Mouse (Mus musculus): Measurements from ENCODE around the gene Frmpd1. TPM values are rescaled to one million over a fixed set of nuclear protein-coding genes. Genes with fewer than 3 reads are reported as not detected.
A peak's percentile ranks its signal among the peaks of the same experiment; 100 is the strongest.

Frmpd1 gene
- polyA plus RNA-seq (2015; fragmentation: Nextera tagmentation; extraction: Ambion mirVana): 1.4 and 1.5 TPM in 2 replicates

GRCm38 (mm10) chr4:45184521-45185330, at the start of gene Frmpd1:
Gene Frmpd1 (plus strand): TSS chr4:45184875.
- H3K27ac ChIP-seq: no peak within 1 kb of the TSS

DNA sequence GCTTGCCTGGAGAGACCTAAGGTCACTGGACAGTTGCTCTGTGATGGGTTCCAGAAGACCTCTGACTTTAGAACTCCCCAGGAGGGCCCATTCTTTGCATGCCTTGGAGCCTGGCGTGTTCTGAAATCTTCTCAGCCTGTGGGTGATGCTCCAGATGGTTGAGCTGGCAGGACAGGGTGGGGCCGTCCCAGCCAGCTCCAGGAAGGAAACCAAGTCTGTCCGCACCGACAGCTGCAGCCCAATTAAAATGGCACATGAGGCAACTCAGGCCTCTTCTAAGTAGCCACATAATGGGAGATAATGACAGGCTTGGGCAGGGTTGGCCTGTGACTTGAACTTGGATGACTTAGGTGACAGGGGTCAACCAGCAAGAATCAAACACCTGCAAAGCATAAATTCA, 47.0 kb upstream of the Frmpd1 start:
- Histone ChIP-seq H3K4me1 (peaks cover 3% of the 10 kb centered on the region), H3K9me3 (no peaks in the 10 kb centered on the region), H3K27me3 (replicated peaks) (no peaks in the 10 kb centered on the region), H3K4me2 (no peak overlapping the region), H3K4me3 (no peak overlapping the region), H3K36me3 (replicated peaks) (no peaks in the 10 kb centered on the region), H3K9ac (no peak overlapping the region), H3K27ac (no peak overlapping the region)
- no peak for ATAC-seq (replicated peaks)
- 66% methylated on average over 4 of the region's 4 CpGs for WGBS

More at GRCm38 (mm10) chr4:45184521-45185330, at the start of gene Frmpd1:
- peak within 1 kb of the TSS; percentile 99 for H3K4me2 ChIP-seq
- H3K27me3 ChIP-seq (replicated peaks): peaks cover 13% of the 10 kb centered on the region; the same call in 1 of the 2 replicates
- no peaks in the 10 kb centered on the region for H3K9me3 ChIP-seq
- WGBS: under 1% methylated on average over 72 of the region's 85 CpGs
- H3K36me3 ChIP-seq (replicated peaks): no peaks in the 10 kb centered on the region
- ATAC-seq (replicated peaks): peak; percentile 88
- peak within 1 kb of the TSS; percentile 72 for H3K4me3 ChIP-seq
- peak within 1 kb of the TSS; percentile 43 for H3K9ac ChIP-seq
- peaks cover 13% of the 10 kb centered on the region for H3K4me1 ChIP-seq

DNA sequence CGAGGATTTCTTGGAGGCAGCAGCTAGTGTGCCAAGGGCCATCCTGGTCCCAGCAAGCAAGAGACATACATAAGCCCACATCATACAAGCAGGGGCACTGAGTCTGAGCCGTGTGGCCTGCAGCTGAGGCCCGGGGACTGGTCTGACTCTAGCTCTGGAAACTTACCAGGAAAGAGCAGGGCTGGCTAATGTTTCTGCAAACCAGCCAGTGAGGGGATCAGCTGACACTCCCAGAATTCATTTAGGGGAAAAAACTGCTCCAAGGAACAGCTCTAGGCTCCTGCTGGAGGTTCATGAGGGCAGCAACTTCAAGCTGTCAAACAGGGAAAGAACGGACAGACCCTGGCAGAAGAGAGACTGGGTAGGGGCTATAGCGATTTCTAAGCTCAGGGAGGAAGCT, 42.8 kb upstream of the Frmpd1 start:
- H3K36me3 ChIP-seq (replicated peaks): no peaks in the 10 kb centered on the region
- 69% methylated on average over 5 of the region's 5 CpGs for WGBS

GRCm38 (mm10) chr4:45142411-45142810, 42.3 kb upstream of the Frmpd1 start:
- Histone ChIP-seq H3K4me1 (peaks cover 10% of the 10 kb centered on the region), H3K4me2 (peak overlapping the region; percentile 20), H3K36me3 (replicated peaks) (no peaks in the 10 kb centered on the region), H3K27me3 (replicated peaks) (no peaks in the 10 kb centered on the region), H3K9ac (no peak overlapping the region), H3K4me3 (no peak overlapping the region), H3K27ac (no peak overlapping the region), H3K9me3 (no peaks in the 10 kb centered on the region)
- 27% methylated on average over 11 of the region's 11 CpGs for WGBS
- peak; percentile 48; the same call in 1 of the 2 replicates for ATAC-seq (replicated peaks)

More for the DNA sequence above, 42.8 kb upstream of the Frmpd1 start:
- H3K9ac ChIP-seq: no peak overlapping the region
- H3K9me3 ChIP-seq: no peaks in the 10 kb centered on the region
- ATAC-seq (replicated peaks): no peak
- H3K27ac ChIP-seq: no peak overlapping the region
- peaks cover 10% of the 10 kb centered on the region for H3K4me1 ChIP-seq
- no peaks in the 10 kb centered on the region for H3K27me3 ChIP-seq (replicated peaks)
- H3K4me3 ChIP-seq: no peak overlapping the region
- H3K4me2 ChIP-seq: no peak overlapping the region

GRCm38 (mm10) chr4:45143005-45143404, 41.7 kb upstream of the Frmpd1 start:
- H3K36me3 ChIP-seq (replicated peaks): no peaks in the 10 kb centered on the region
- no peak overlapping the region for H3K27ac ChIP-seq
- H3K9me3 ChIP-seq: no peaks in the 10 kb centered on the region
- H3K9ac ChIP-seq: no peak overlapping the region
- H3K27me3 ChIP-seq (replicated peaks): no peaks in the 10 kb centered on the region
- H3K4me1 ChIP-seq: peaks cover 10% of the 10 kb centered on the region
- peak overlapping the region; percentile 20; the same call in 1 of the 2 replicates for H3K4me2 ChIP-seq
- 51% methylated on average over 8 of the region's 8 CpGs for WGBS
- ATAC-seq (replicated peaks): 0 out of 2 replicates have a peak, but pooled peaks have one; percentile 20
- H3K4me3 ChIP-seq: no peak overlapping the region

DNA sequence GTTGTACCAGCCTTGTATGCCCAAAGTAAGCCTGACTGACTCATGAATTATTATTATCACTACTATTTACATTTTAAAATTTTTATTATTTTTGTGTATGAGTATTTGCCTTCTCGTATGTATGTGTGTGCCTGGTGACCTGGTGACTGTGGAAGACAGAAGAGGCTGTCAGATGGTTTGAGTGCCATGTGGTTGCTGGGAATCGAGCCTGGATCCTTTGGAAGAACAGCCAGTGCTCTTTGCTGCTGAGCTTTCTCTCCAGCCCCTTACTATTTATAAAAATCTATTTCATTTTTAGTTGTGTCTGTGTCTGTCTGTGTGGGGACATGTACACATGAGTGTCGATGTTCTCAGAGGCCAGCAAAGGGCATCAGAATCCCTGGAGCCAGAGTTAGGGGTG, 28.2 kb upstream of the Frmpd1 start:
- Histone ChIP-seq H3K9ac (no peak overlapping the region), H3K9me3 (no peaks in the 10 kb centered on the region), H3K36me3 (replicated peaks) (no peaks in the 10 kb centered on the region), H3K27me3 (replicated peaks) (no peaks in the 10 kb centered on the region), H3K4me2 (no peak overlapping the region), H3K4me3 (no peak overlapping the region), H3K4me1 (no peaks in the 10 kb centered on the region), H3K27ac (no peak overlapping the region)
- no peak for ATAC-seq (replicated peaks)
- WGBS: 80% methylated on average over 3 of the region's 3 CpGs

DNA sequence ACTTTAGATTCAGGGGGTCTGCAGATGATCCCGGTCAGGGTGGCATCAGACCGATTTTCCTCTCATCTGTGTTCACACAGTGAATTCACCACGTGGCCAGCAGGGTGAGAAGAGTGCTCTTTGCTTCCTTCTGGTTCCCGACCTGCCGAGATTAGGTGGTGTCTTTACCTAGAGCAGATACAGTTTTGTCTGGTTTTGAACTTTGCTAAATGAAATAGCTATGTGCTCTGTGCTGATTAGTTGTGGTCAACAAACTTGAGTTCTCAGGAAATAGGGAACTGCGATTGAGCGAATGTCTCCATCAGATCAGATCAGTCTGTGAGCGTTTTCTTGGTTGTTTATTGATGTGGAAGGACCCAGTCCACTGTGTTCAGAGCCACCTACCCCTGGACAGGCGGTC, 26.1 kb upstream of the Frmpd1 start:
- no peak overlapping the region for H3K27ac ChIP-seq
- no peaks in the 10 kb centered on the region for H3K36me3 ChIP-seq (replicated peaks)
- H3K4me2 ChIP-seq: no peak overlapping the region
- ATAC-seq (replicated peaks): no peak
- no peaks in the 10 kb centered on the region for H3K9me3 ChIP-seq
- no peaks in the 10 kb centered on the region for H3K27me3 ChIP-seq (replicated peaks)
- no peak overlapping the region for H3K9ac ChIP-seq
- H3K4me1 ChIP-seq: no peaks in the 10 kb centered on the region
- no peak overlapping the region for H3K4me3 ChIP-seq
- WGBS: 77% methylated on average over 9 of the region's 9 CpGs

DNA sequence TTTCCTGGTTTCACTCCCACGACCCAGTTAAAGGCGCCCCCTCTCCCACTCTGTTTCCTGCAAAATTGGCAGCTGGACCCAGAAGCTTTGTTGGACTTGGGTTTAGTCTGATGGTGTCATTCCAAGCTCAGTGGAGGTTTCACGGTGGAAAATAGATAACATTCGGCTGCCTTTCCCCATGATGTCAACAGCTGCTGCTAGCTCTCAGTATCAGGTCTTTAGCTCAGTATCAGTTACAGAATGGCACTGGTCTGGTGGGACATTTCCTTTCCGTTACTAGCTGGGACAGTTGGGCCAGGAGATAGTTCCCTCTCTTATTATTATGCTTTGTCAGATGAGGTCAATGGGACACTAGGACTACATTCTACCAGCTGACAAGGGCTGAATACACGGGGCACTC, 23.9 kb upstream of the Frmpd1 start:
- no peak overlapping the region for H3K4me2 ChIP-seq
- H3K27me3 ChIP-seq (replicated peaks): no peaks in the 10 kb centered on the region
- no peaks in the 10 kb centered on the region for H3K36me3 ChIP-seq (replicated peaks)
- H3K4me1 ChIP-seq: no peaks in the 10 kb centered on the region
- no peak for ATAC-seq (replicated peaks)
- no peaks in the 10 kb centered on the region for H3K9me3 ChIP-seq
- WGBS: 79% methylated on average over 6 of the region's 6 CpGs
- no peak overlapping the region for H3K27ac ChIP-seq
- H3K9ac ChIP-seq: no peak overlapping the region
- no peak overlapping the region for H3K4me3 ChIP-seq

DNA sequence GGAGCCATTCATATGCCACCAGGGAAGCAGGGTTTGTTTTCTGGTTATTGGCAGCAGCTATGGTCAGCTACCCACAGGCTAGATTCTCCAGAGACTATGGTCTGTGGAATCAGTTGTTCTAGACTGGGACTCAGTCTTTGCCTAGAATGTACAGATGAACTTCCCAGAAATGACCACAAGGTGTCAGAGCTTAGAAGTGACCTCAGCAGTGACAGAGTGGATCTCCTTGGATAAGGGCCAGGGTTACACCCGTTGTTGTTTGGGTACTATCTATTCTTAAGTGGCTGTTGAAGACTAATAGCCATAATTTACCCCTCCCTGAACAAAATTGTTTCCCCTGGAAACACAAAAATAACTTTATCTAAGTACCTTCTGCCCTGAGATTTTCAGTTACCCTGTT, 21.0 kb upstream of the Frmpd1 start:
- 10% methylated on average over 1 of the region's 1 CpGs for WGBS
- ATAC-seq (replicated peaks): no peak

DNA sequence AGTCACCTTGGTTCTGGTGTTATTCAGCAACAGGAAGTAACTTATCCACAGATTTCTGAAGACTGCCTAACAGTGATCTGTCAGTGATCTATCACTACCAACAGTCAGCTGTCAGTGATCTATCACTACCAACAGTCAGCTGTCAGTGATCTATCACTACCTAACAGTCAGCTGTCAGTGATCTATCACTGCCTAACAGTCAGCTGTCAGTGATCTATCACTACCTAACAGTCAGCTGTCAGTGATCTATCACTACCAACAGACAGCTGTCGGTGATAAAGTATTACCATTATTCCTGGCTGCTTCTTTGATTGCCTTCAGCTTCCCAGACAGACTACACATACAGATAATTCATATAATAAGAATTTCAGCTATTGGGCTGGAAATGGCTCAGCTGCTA, 19.2 kb upstream of the Frmpd1 start:
- WGBS: 82% methylated on average over 1 of the region's 1 CpGs
- ATAC-seq (replicated peaks): no peak

More for the DNA sequence above, 21.0 kb upstream of the Frmpd1 start:
- Histone ChIP-seq H3K4me1 (no peaks in the 10 kb centered on the region), H3K36me3 (replicated peaks) (no peaks in the 10 kb centered on the region), H3K27ac (no peak overlapping the region), H3K9ac (no peak overlapping the region), H3K27me3 (replicated peaks) (no peaks in the 10 kb centered on the region), H3K9me3 (no peaks in the 10 kb centered on the region), H3K4me3 (no peak overlapping the region), H3K4me2 (no peak overlapping the region)

DNA sequence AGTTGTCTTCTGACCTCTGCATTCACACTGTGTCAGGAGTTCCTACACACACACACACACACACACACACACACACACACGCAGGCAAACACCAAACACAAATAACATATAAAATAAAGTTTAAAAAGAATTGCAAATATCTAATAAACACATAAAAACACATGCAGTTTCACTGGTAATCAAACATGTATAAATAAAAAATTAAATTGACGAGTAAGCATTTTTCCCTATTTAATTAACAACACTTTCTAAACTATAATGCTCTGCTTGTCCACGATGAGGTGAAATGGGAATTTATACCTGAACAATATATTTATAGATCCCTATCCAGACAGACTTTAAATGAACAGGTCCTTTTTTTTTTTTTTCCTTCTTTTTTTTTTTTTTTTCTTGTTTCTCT, 18.7 kb upstream of the Frmpd1 start:
- H3K9me3 ChIP-seq: no peaks in the 10 kb centered on the region
- H3K9ac ChIP-seq: no peak overlapping the region
- H3K27me3 ChIP-seq (replicated peaks): no peaks in the 10 kb centered on the region
- no peak overlapping the region for H3K4me2 ChIP-seq
- H3K27ac ChIP-seq: no peak overlapping the region
- H3K4me3 ChIP-seq: no peak overlapping the region
- H3K36me3 ChIP-seq (replicated peaks): no peaks in the 10 kb centered on the region
- WGBS: 82% methylated on average over 3 of the region's 3 CpGs
- no peaks in the 10 kb centered on the region for H3K4me1 ChIP-seq
- ATAC-seq (replicated peaks): no peak

More for the DNA sequence above, 19.2 kb upstream of the Frmpd1 start:
- Histone ChIP-seq H3K27ac (no peak overlapping the region), H3K4me1 (no peaks in the 10 kb centered on the region), H3K9me3 (no peaks in the 10 kb centered on the region), H3K4me3 (no peak overlapping the region), H3K36me3 (replicated peaks) (no peaks in the 10 kb centered on the region), H3K4me2 (no peak overlapping the region), H3K9ac (no peak overlapping the region), H3K27me3 (replicated peaks) (no peaks in the 10 kb centered on the region)

DNA sequence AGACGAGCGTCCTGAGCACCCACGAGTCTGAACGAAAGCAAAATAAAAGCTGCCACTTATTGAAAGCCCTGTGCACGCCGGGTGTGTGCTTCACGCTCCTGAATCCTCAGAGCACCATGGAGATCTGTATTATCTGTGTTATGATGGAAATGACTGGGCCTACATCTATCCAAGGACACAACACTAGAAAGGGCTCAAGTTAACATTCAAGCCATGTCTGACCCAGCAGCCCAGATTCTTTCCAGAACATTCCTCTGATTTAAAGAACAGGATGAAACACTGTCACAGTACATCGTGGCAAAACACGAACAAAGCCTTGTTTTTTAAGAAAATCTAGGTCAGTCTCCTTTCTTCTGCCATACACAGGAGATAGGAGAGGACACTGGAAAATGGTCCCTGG, 13.3 kb upstream of the Frmpd1 start:
- no peak for ATAC-seq (replicated peaks)
- H3K27me3 ChIP-seq (replicated peaks): no peaks in the 10 kb centered on the region
- no peak overlapping the region for H3K4me2 ChIP-seq
- H3K4me1 ChIP-seq: no peaks in the 10 kb centered on the region
- no peak overlapping the region for H3K27ac ChIP-seq
- H3K9ac ChIP-seq: no peak overlapping the region
- no peaks in the 10 kb centered on the region for H3K9me3 ChIP-seq
- 73% methylated on average over 9 of the region's 9 CpGs for WGBS
- H3K36me3 ChIP-seq (replicated peaks): no peaks in the 10 kb centered on the region
- no peak overlapping the region for H3K4me3 ChIP-seq
